Mouse (Mus musculus) heart, embryonic 12.5 days (tissue): Measurements from ENCODE around the gene Hist1h3a. TPM values are rescaled to one million over a fixed set of nuclear protein-coding genes. Genes with fewer than 3 reads are reported as not detected.
"Not testable (repeated sequence)": the region's sequence is repeated elsewhere in the genome, so short reads cannot be mapped to it uniquely, and the experiment has no call there.

ENCODE experiments used
- ATAC-seq: fragments of 200-750 bp; cut with Nextera tagmentation; 2 replicates; pipeline ENCODE4 v1.8.0; 2017; ENCODE audit warnings: moderate TSS enrichment, moderate library complexity; ENCODE audit not compliant: insufficient number of reproducible peaks, low FRiP score
- H3K27ac ChIP-seq: fragments of 300-500 bp; sonication (generic); 2 replicates; pipeline ENCODE4 v1.5.1; 2016; ENCODE audit warnings: mild to moderate bottlenecking, moderate library complexity; ENCODE audit not compliant: poor library complexity, severe bottlenecking
- H3K27me3 ChIP-seq: fragments of 300-500 bp; sonication (generic); replicated peaks from 2 replicates; pipeline ENCODE4 v1.6.1; 2016; ENCODE audit warnings: mild to moderate bottlenecking, moderate library complexity
- H3K36me3 ChIP-seq: fragments of 300-500 bp; sonication (generic); 2 replicates; pipeline ENCODE4 v1.6.1; 2016; ENCODE audit warnings: mild to moderate bottlenecking, moderate library complexity
- H3K4me1 ChIP-seq: fragments of 300-500 bp; sonication (generic); replicated peaks from 2 replicates; pipeline ENCODE4 v1.6.1; 2016; ENCODE audit warnings: mild to moderate bottlenecking
- H3K4me2 ChIP-seq: fragments of 300-500 bp; sonication (generic); 2 replicates; pipeline ENCODE4 v1.6.1; 2016; ENCODE audit warnings: mild to moderate bottlenecking, moderate library complexity
- H3K4me3 ChIP-seq: fragments of 300-500 bp; sonication (generic); 2 replicates; pipeline ENCODE4 v1.5.1; 2016; ENCODE audit warnings: mild to moderate bottlenecking
- H3K9ac ChIP-seq: fragments of 300-500 bp; sonication (generic); 2 replicates; pipeline ENCODE4 v1.6.1; 2016; ENCODE audit warnings: mild to moderate bottlenecking, moderate library complexity
- H3K9me3 ChIP-seq: fragments of 300-500 bp; sonication (generic); replicated peaks from 2 replicates; pipeline ENCODE4 v1.6.1; 2016; ENCODE audit warnings: mild to moderate bottlenecking, moderate library complexity
- WGBS: fragments of 180-500 bp; shearing (Covaris S2); methylation state at CpG from one replicate; pipeline ENCODE4 v1.1.7; 2016; 5-methylcytosine and 5-hydroxymethylcytosine counted together
- polyA plus RNA-seq: library from polyadenylated mRNA; unstranded; fragments of >200 nt; fragmentation: Nextera tagmentation; extraction: Ambion mirVana; gene quantifications from 2 replicates; pipeline ENCODE4 v1.2.1, GENCODE M21; 2016

Hist1h3a gene
- polyA plus RNA-seq, 1 experiment from 2014 or later, result 1.7 TPM

- WGBS, result 1% methylated on average over 19 of the region's 23 CpGs
- Histone ChIP-seq H3K27me3 (no peaks in the 10 kb centered on the region), H3K27ac (peak overlapping the region; percentile 93), H3K9me3 (no peaks in the 10 kb centered on the region), H3K4me3 (peak overlapping the region; percentile 51), H3K36me3 (no peaks in the 10 kb centered on the region), H3K4me2 (peak overlapping the region; percentile 77), H3K4me1 (peaks cover 12% of the 10 kb centered on the region), H3K9ac (peak overlapping the region; percentile 81)
- ATAC-seq, result no peak; the same call in 1 of the 2 replicates
Measured at GRCm38 (mm10) chr13:23757211-23757773, 4.9 kb downstream of the Hist1h3a start.

DNA sequence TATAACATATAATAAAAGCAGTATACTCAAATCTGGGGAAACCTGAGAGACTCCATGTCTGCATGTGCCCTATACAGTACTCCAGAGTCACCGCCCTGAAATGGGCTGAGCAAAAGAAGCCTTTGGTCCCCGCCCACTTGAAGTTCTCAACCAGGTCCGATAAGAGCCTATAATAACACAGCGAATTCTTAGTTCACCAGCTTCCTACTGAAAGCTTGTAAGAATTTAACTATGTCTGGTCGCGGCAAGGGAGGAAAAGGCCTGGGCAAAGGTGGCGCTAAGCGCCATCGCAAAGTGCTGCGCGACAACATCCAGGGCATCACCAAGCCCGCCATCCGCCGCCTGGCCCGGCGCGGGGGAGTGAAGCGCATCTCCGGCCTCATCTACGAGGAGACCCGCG, 5.4 kb downstream of the Hist1h3a start, which contains the start of gene Hist1h4b:
Gene Hist1h4b (plus strand): TSS at position 224 of the 400 bp plus-strand sequence.
- H3K27me3 ChIP-seq, result no peaks in the 10 kb centered on the region
- H3K9ac ChIP-seq, result peak within 1 kb of the TSS; percentile 81
- under 1% methylated on average over 13 of the region's 22 CpGs for WGBS
- H3K9me3 ChIP-seq, result no peaks in the 10 kb centered on the region
- H3K4me3 ChIP-seq, result peak within 1 kb of the TSS; percentile 51
- peak within 1 kb of the TSS; percentile 93 for H3K27ac ChIP-seq
- ATAC-seq, result peak; percentile 81
- H3K4me1 ChIP-seq, result peaks cover 12% of the 10 kb centered on the region
- no peaks in the 10 kb centered on the region for H3K36me3 ChIP-seq
- H3K4me2 ChIP-seq, result peak within 1 kb of the TSS; percentile 77

DNA sequence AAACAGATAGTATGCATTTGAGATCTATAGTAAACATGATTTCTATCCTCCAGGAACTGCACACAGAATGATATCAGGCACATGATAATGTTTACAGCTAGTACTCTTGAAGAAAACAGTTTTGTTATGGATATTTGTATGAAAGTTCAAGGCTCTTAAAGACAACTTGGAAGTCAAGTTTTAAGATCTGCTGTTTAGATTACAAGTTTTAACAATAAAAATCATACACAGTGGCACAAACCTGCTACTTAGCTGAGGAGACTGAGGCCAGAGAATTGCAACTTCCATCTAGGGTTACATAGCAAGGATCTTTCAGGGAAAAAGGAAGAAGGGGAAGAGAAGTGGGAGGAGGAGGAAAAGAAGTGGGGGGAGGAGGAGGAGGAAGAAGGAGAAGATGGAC, 7.2 kb downstream of the Hist1h3a start:
- Histone ChIP-seq H3K9ac (no peak overlapping the region), H3K36me3 (no peaks in the 10 kb centered on the region), H3K27me3 (no peaks in the 10 kb centered on the region), H3K4me2 (no peak overlapping the region), H3K4me1 (peaks cover 7% of the 10 kb centered on the region), H3K27ac (no peak overlapping the region), H3K9me3 (no peaks in the 10 kb centered on the region), H3K4me3 (no peak overlapping the region)
- no peak for ATAC-seq

DNA sequence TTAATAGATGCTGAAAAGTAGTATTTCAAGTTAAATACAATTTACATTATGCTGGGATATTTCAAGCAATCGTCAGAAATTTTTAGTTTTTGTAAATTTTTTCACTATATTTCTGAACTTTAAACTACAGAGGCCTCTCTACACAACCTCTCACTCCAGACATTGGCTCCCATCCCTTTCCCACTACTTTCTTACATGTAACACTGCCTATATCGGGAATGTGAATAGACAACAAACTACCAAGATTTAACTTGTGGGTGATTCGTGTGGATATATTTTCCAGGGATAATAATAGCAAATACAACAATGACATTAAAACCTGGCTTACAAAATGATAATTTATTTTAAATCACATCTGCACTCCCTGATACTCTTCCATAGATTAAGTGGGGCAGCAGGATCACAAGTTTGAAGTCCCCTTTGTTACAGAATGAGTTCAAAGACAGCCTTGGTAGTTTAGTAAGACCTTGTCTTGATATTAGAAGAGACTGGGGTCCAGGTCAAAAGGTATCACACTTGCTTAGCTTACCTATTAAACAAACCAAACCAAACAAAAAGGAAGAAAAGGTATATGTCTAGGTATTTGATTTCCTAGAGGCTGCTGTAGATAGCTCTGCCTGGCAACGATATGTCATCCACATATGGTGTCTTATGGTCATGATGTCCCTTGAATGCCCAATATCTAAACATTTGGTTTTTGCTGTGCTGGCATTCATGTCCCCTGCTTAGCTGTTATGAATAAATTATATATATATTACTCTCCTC, 8.7 kb downstream of the Hist1h3a start:
- Histone ChIP-seq H3K36me3 (no peaks in the 10 kb centered on the region), H3K27ac (no peak overlapping the region), H3K27me3 (no peaks in the 10 kb centered on the region), H3K9ac (no peak overlapping the region), H3K4me1 (peaks cover 7% of the 10 kb centered on the region; the same call in 1 of the 2 replicates), H3K9me3 (no peaks in the 10 kb centered on the region), H3K4me3 (no peak overlapping the region), H3K4me2 (no peak overlapping the region)
- 62% methylated on average over 4 of the region's 4 CpGs for WGBS
- ATAC-seq, result no peak

GRCm38 (mm10) chr13:23752742-23753172, 9.4 kb downstream of the Hist1h3a start:
- WGBS, result 7% methylated on average over 6 of the region's 6 CpGs
- H3K27ac ChIP-seq, result peak overlapping the region; percentile 71; the same call in 1 of the 2 replicates
- H3K9me3 ChIP-seq, result no peaks in the 10 kb centered on the region
- no peaks in the 10 kb centered on the region for H3K36me3 ChIP-seq
- H3K4me3 ChIP-seq, result peak overlapping the region; percentile 45
- no peaks in the 10 kb centered on the region for H3K27me3 ChIP-seq
- H3K9ac ChIP-seq, result peak overlapping the region; percentile 68
- no peak for ATAC-seq
- peaks cover 12% of the 10 kb centered on the region for H3K4me1 ChIP-seq
- peak overlapping the region; percentile 67 for H3K4me2 ChIP-seq

GRCm38 (mm10) chr13:23752067-23752741, 10.0 kb downstream of the Hist1h3a start, which contains the start of gene Hist1h3b:
Gene Hist1h3b, plus strand, starts transcription at chr13:23752267.
- H3K27ac ChIP-seq, result peak within 1 kb of the TSS; percentile 98
- ATAC-seq, result peak; percentile 86
- not testable (repeated sequence) for H3K9me3 ChIP-seq, H3K36me3 ChIP-seq, H3K4me1 ChIP-seq, H3K27me3 ChIP-seq
- H3K4me2 ChIP-seq, result peak within 1 kb of the TSS; percentile 76
- peak within 1 kb of the TSS; percentile 53 for H3K4me3 ChIP-seq
- WGBS, result under 1% methylated on average over 22 of the region's 47 CpGs
- H3K9ac ChIP-seq, result peak within 1 kb of the TSS; percentile 72

DNA sequence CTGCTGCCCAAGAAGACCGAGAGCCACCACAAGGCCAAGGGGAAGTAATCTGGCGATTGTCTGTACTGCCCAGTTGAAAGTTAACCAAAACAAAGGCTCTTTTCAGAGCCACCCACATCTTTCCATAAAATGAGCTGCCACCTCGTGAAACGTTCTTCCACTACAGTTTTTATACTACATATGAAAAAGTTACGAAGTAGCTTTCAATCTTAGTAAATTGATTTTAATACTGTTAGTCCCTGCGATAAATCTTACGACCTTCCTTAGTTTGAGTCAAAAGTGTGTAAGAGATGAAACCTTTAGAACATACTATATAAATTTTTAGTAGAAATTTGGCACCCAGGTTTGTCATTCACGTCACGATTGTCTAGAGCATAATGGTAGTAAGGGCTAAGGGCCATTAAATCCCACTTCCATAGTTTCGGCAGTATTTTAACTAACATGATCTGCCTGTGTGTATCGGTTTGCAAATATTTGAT, 10.7 kb downstream of the Hist1h3a start:
- peak overlapping the region; percentile 72; the same call in 1 of the 2 replicates for H3K9ac ChIP-seq
- WGBS, result 3% methylated on average over 11 of the region's 11 CpGs

DNA sequence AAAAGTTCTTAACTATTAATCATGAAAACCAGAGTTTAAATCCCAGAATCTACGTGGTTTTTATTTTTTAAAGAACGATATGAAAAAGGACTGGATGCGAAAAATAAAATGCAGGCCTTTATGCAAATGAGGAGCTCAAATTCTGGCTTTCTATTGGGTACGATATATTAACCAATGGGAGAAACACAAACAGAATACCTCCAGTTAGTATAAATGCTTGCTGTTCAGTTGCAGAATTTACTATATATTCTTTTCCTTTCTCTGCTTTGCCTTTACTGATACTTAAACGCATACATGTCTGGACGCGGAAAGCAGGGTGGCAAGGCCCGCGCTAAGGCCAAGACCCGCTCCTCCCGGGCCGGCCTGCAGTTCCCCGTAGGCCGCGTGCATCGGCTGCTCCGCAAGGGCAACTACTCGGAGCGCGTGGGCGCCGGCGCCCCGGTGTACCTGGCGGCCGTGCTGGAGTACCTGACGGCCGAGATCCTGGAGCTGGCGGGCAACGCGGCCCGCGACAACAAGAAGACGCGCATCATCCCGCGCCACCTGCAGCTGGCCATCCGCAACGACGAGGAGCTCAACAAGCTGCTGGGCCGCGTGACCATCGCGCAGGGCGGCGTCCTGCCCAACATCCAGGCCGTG, 11.2 kb downstream of the Hist1h3a start, which contains the start of gene Hist1h2ab:
Gene Hist1h2ab (plus strand): TSS at position 288 of the 639 bp plus-strand sequence.
- Histone ChIP-seq H3K4me2 (peak within 1 kb of the TSS; percentile 76), H3K27ac (peak within 1 kb of the TSS; percentile 98), H3K4me1 (peaks cover 11% of the 10 kb centered on the region), H3K4me3 (peak within 1 kb of the TSS; percentile 53), H3K9ac (peak within 1 kb of the TSS; percentile 72; the same call in 1 of the 2 replicates)
- under 1% methylated on average over 28 of the region's 47 CpGs for WGBS
- H3K9me3 ChIP-seq, ATAC-seq, H3K36me3 ChIP-seq, H3K27me3 ChIP-seq: not testable (repeated sequence)

More for the DNA sequence above, 10.7 kb downstream of the Hist1h3a start:
- H3K4me1 ChIP-seq, result peaks cover 11% of the 10 kb centered on the region
- peak overlapping the region; percentile 53 for H3K4me3 ChIP-seq
- no peaks in the 10 kb centered on the region for H3K9me3 ChIP-seq
- H3K27ac ChIP-seq, result peak overlapping the region; percentile 98
- H3K36me3 ChIP-seq, result no peaks in the 10 kb centered on the region
- H3K27me3 ChIP-seq, result no peaks in the 10 kb centered on the region
- no peak for ATAC-seq
- peak overlapping the region; percentile 76 for H3K4me2 ChIP-seq

GRCm38 (mm10) chr13:23749563-23750121, 12.5 kb downstream of the Hist1h3a start:
- no peak for ATAC-seq
- H3K4me2 ChIP-seq, result no peak overlapping the region
- H3K27ac ChIP-seq, result peak overlapping the region; percentile 38
- H3K36me3 ChIP-seq, result no peaks in the 10 kb centered on the region
- H3K27me3 ChIP-seq, result no peaks in the 10 kb centered on the region
- no peaks in the 10 kb centered on the region for H3K9me3 ChIP-seq
- H3K4me3 ChIP-seq, result no peak overlapping the region
- 86% methylated on average over 5 of the region's 5 CpGs for WGBS
- H3K4me1 ChIP-seq, result peaks cover 11% of the 10 kb centered on the region
- H3K9ac ChIP-seq, result no peak overlapping the region

GRCm38 (mm10) chr13:23747892-23748288, 14.3 kb downstream of the Hist1h3a start:
- peaks cover 11% of the 10 kb centered on the region for H3K4me1 ChIP-seq
- no peaks in the 10 kb centered on the region for H3K9me3 ChIP-seq
- H3K4me2 ChIP-seq, result peak overlapping the region; percentile 46
- ATAC-seq, result no peak
- H3K27me3 ChIP-seq, result no peaks in the 10 kb centered on the region
- 10% methylated on average over 4 of the region's 4 CpGs for WGBS
- peak overlapping the region; percentile 5; the same call in 1 of the 2 replicates for H3K4me3 ChIP-seq
- no peaks in the 10 kb centered on the region for H3K36me3 ChIP-seq
- 0 out of 2 replicates have a peak overlapping the region, but pooled peaks have one; percentile 25 for H3K9ac ChIP-seq
- H3K27ac ChIP-seq, result peak overlapping the region; percentile 100
